Mouse (Mus musculus) embryo, embryonic 10 days (tissue): Measurements from ENCODE around the gene Btbd9.

ENCODE experiments used
- DNase-seq: peaks from one replicate; pipeline ENCODE4 v3.0.0-alpha.2; 2015; ENCODE audit warnings: low spot score

The Btbd9 gene

GRCm38 (mm10) chr17:30200283-30200682 is 376.0 kb downstream of the Btbd9 start:
- no peak for DNase-seq

- no peak for DNase-seq
These were observed 376.7 kb downstream of the Btbd9 start for GRCm38 (mm10) chr17:30199374-30200247.

- peak; percentile 56 for DNase-seq
These were observed 377.9 kb downstream of the Btbd9 start for GRCm38 (mm10) chr17:30198422-30198821.

- DNase-seq = no peak
These were observed 378.8 kb downstream of the Btbd9 start for GRCm38 (mm10) chr17:30197280-30198030.

- DNase-seq = peak; percentile 32
These were observed 379.6 kb downstream of the Btbd9 start for GRCm38 (mm10) chr17:30196401-30197279.

- DNase-seq = no peak
These were observed 380.6 kb downstream of the Btbd9 start for GRCm38 (mm10) chr17:30195591-30196183.

- no peak for DNase-seq
These were observed 381.5 kb downstream of the Btbd9 start for GRCm38 (mm10) chr17:30194629-30195445.

- no peak for DNase-seq
These were observed 382.2 kb downstream of the Btbd9 start for GRCm38 (mm10) chr17:30194091-30194490.

GRCm38 (mm10) chr17:30193615-30194014 is 382.7 kb downstream of the Btbd9 start:
- no peak for DNase-seq

GRCm38 (mm10) chr17:30192416-30193005 is 383.8 kb downstream of the Btbd9 start:
- no peak for DNase-seq

GRCm38 (mm10) chr17:30191097-30191640 is 385.1 kb downstream of the Btbd9 start:
- no peak for DNase-seq

- DNase-seq = no peak
These were observed 388.0 kb downstream of the Btbd9 start for GRCm38 (mm10) chr17:30188031-30188981.

GRCm38 (mm10) chr17:30187581-30187980 is 388.7 kb downstream of the Btbd9 start:
- no peak for DNase-seq

GRCm38 (mm10) chr17:30187154-30187553 is 389.1 kb downstream of the Btbd9 start:
- no peak for DNase-seq

- DNase-seq = no peak
These were observed 392.7 kb downstream of the Btbd9 start for GRCm38 (mm10) chr17:30183561-30183960.

- no peak for DNase-seq
These were observed 394.2 kb downstream of the Btbd9 start for GRCm38 (mm10) chr17:30182063-30182462.

GRCm38 (mm10) chr17:30181554-30181953 is 394.7 kb downstream of the Btbd9 start:
- DNase-seq = no peak

- no peak for DNase-seq
These were observed 396.1 kb downstream of the Btbd9 start for GRCm38 (mm10) chr17:30180197-30180596.

GRCm38 (mm10) chr17:30178402-30178801 is 397.9 kb downstream of the Btbd9 start:
- no peak for DNase-seq
